ENCODE assay signal across 18 mouse cellular contexts in genomic region chr6:63590681-63591080, GRCm38 (mm10).
"Had no signal": no experiment of that assay in that cellular context is flagged by ENCODE, and none has a peak within 500 bp of the region (broad histone marks: within the 10 kb centered on the region; RNA-seq: fewer than 3 reads in every experiment).

No protein-coding gene starts in this region.

- DNase-seq: midbrain, embryonic 14.5 days; retina, postnatal 1 day; right cerebral cortex, adult 18-20 months; right cerebral cortex, postnatal 25 days; right cerebral cortex, postnatal 4 days; spleen, adult 18-20 months; thymus, adult 18-20 months; thymus, postnatal 14 days; thymus, postnatal 36 days had no signal

- ATAC-seq: liver, embryonic 12.5 days; midbrain, embryonic 16.5 days had no signal

- H3K4me3 ChIP-seq: liver, embryonic 12.5 days; lung, embryonic 15.5 days; midbrain, embryonic 10.5 days; midbrain, embryonic 12.5 days; myocyte; neural tube, embryonic 13.5 days; neural tube, embryonic 15.5 days had no signal

- H3K27ac ChIP-seq: liver, embryonic 12.5 days; liver, embryonic 14.5 days; lung, embryonic 15.5 days; midbrain, embryonic 10.5 days; midbrain, embryonic 12.5 days; neural tube, embryonic 13.5 days; neural tube, embryonic 15.5 days had no signal

- H3K9me3 ChIP-seq: liver, embryonic 12.5 days; lung, embryonic 15.5 days; midbrain, embryonic 10.5 days; midbrain, embryonic 12.5 days; neural tube, embryonic 13.5 days; neural tube, embryonic 15.5 days had no signal

- H3K9ac ChIP-seq: liver, embryonic 12.5 days; liver, embryonic 14.5 days; lung, embryonic 15.5 days; midbrain, embryonic 12.5 days; neural tube, embryonic 13.5 days; neural tube, embryonic 15.5 days had no signal

- H3K36me3 ChIP-seq: liver, embryonic 12.5 days; lung, embryonic 15.5 days; midbrain, embryonic 10.5 days; midbrain, embryonic 12.5 days; neural tube, embryonic 13.5 days; neural tube, embryonic 15.5 days had no signal

- H3K27me3 ChIP-seq: liver, embryonic 12.5 days; lung, embryonic 15.5 days; midbrain, embryonic 12.5 days; neural tube, embryonic 13.5 days; neural tube, embryonic 15.5 days had no signal

- H3K4me2 ChIP-seq: liver, embryonic 12.5 days; lung, embryonic 15.5 days; midbrain, embryonic 12.5 days; neural tube, embryonic 13.5 days; neural tube, embryonic 15.5 days had no signal

- H3K4me1 ChIP-seq: liver, embryonic 12.5 days; lung, embryonic 15.5 days; midbrain, embryonic 10.5 days; midbrain, embryonic 12.5 days; neural tube, embryonic 13.5 days; neural tube, embryonic 15.5 days had no signal
